Mouse (Mus musculus) small intestine, adult 2 months (tissue): ENCODE data around the gene Arih1. TPM values are rescaled to one million over a fixed set of nuclear protein-coding genes. Genes with fewer than 3 reads are reported as not detected.

Experiments used
- H3K27ac ChIP-seq: fragments of 200-500 bp; 2 replicates; pipeline ENCODE4 v1.5.1; 2012; ENCODE audit warnings: low read depth, low read length, control low read depth, inconsistent platforms; ENCODE audit not compliant: insufficient read depth
- H3K27me3 ChIP-seq: fragments of 200-500 bp; 2 replicates; pipeline ENCODE4 v1.6.1; 2012; ENCODE audit warnings: mild to moderate bottlenecking, moderate library complexity, low read length, inconsistent platforms; ENCODE audit not compliant: control insufficient read depth, insufficient read depth
- H3K36me3 ChIP-seq: fragments of 200-500 bp; 2 replicates; pipeline ENCODE4 v1.6.1; 2012; ENCODE audit warnings: mild to moderate bottlenecking, low read length, control low read depth, inconsistent platforms; ENCODE audit not compliant: control insufficient read depth, insufficient read depth
- H3K4me1 ChIP-seq: fragments of 200-500 bp; 2 replicates; pipeline ENCODE4 v1.6.1; 2012; ENCODE audit warnings: low read length, inconsistent platforms, mixed read lengths; ENCODE audit not compliant: control insufficient read depth, insufficient read depth, insufficient read length
- H3K4me3 ChIP-seq: fragments of 200-500 bp; 2 replicates; pipeline ENCODE4 v1.5.1; 2012; ENCODE audit warnings: low read depth, mild to moderate bottlenecking, control low read depth, inconsistent platforms, low read length, moderate library complexity
- CTCF ChIP-seq: fragments of 200-500 bp; IDR thresholded peaks from 2 replicates; pipeline ENCODE4 v1.5.1; 2012; ENCODE audit warnings: low read depth, mild to moderate bottlenecking, control low read depth, inconsistent platforms, low read length, moderate library complexity, mixed read lengths; ENCODE audit not compliant: insufficient replicate concordance, insufficient read length; ENCODE audit errors: extremely low read depth
- POLR2A ChIP-seq: fragments of 200-500 bp; IDR thresholded peaks from 2 replicates; pipeline ENCODE4 v1.6.1; 2012; ENCODE audit warnings: low read depth, mild to moderate bottlenecking, control low read depth, inconsistent platforms, low read length, moderate library complexity
- WGBS: fragments of 180-500 bp; shearing (Covaris S2); methylation state at CpG from one replicate; pipeline ENCODE4 v1.1.7; 2018; 5-methylcytosine and 5-hydroxymethylcytosine counted together
- polyA plus RNA-seq: library from polyadenylated mRNA; depleted of rRNA; stranded (reverse); fragments of >200 nt; gene quantifications from 2 replicates; pipeline ENCODE4 v1.2.3, GENCODE M21; 2012; rRNA removed

The Arih1 gene
- polyA plus RNA-seq = 8.6 and 22.1 TPM in 2 replicates

DNA sequence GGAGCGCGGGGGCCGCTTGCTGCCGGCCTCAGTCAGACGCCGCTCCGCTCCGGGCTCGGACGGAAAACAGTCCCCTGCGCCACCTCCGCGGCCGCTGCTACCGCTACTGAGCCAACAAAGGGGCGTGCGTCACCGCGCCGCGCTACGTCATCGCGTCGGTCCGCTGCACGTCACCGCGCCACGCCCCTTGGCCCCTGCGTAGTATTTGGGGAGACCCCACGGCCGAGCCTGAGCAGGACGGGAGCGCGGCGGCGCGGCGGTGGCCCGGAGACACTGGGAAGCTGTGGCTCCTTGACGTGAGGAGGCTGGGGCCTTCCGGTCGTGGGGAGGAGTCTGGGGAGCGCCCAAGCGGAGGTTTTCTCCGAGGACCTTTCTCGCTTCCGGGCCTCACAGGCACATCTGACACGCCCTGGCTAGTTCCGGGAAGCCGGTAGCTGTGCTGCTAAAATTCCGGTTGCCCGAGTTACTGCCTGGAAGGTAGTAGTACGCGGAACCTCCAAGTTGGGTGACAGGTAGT, at the start of gene Arih1:
Arih1 (minus strand) TSS at position 70 of the 517 bp plus-strand sequence.
- Histone ChIP-seq H3K4me1 (no peaks in the 10 kb centered on the region), H3K27ac (peak within 1 kb of the TSS; percentile 97), H3K4me3 (peak within 1 kb of the TSS; percentile 91), H3K36me3 (no peaks in the 10 kb centered on the region), H3K27me3 (no peaks in the 10 kb centered on the region)
- under 1% methylated on average over 55 of the region's 56 CpGs for WGBS
- TF ChIP-seq CTCF (no peak), POLR2A (peak; percentile 80)

DNA sequence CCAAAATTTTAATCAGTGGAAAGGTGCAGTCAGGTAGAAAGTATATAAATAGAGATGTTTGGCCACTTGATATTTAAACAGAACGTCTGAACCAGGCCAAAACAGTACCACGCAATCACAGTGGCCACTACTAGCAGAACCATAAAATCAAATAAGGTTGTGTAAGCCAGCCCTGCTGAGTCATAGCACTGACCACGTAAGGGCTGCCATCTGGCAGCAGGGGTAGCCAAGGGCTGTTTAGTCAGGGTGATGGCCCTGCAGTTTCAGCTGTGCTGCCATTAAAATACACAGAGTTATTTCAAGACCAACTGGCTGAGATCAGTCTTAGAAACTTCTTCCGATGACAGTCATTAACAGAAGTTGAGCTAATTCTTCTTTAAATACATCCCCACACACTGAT, 47.5 kb upstream of the Arih1 start:
- no peaks in the 10 kb centered on the region for H3K36me3 ChIP-seq
- TF ChIP-seq POLR2A (no peak), CTCF (no peak)
- no peak overlapping the region for H3K27ac ChIP-seq
- peaks cover 4% of the 10 kb centered on the region; the same call in 1 of the 2 replicates for H3K4me1 ChIP-seq
- WGBS = 66% methylated on average over 4 of the region's 4 CpGs
- H3K27me3 ChIP-seq = no peaks in the 10 kb centered on the region
- no peak overlapping the region for H3K4me3 ChIP-seq

DNA sequence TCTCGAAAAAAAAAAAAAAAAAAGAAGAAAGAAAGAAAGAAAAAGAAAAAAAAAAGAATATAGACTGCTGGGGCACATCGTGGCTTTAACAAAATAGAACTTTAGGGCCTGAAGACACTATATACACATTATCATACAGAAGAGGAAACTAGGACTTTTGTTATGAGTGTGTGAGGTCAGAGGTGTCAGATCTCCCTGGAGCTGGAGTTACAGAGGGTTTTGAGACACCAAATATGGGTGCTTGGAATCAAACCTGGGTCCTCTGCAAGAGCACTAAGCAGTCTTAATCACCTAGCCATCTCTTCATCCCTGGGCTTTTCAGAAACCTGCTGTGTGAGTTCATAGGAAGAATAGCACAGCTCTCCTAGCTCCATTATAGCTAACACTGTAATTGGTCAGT, 47.0 kb upstream of the Arih1 start:
- Histone ChIP-seq H3K27me3 (no peaks in the 10 kb centered on the region), H3K36me3 (no peaks in the 10 kb centered on the region), H3K4me3 (no peak overlapping the region), H3K27ac (no peak overlapping the region), H3K4me1 (peaks cover 4% of the 10 kb centered on the region; the same call in 1 of the 2 replicates)
- no peak for TF ChIP-seq CTCF
- no peak for TF ChIP-seq POLR2A
- 60% methylated on average over 2 of the region's 2 CpGs for WGBS

DNA sequence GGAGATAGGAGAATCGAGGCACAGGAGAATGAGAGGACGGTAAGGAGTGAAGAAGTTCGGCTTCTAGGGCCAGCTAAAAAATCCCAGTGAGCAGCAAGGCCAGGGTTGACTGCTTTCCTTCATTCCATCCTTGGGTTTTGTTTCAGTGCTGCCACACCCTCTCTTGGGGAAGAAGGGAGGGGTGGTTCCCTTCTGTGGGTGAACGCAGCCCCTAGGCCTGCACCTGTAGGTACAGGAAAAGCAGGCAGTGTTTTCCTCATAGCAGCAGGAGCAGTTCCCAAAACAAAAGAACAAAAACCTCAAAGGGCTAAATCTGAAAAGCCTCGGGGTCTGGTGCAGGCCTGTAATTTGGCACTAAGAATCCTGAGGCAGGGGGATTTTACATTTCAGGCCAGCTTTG, 45.2 kb upstream of the Arih1 start:
- Histone ChIP-seq H3K36me3 (no peaks in the 10 kb centered on the region), H3K4me1 (no peaks in the 10 kb centered on the region), H3K27me3 (no peaks in the 10 kb centered on the region), H3K27ac (no peak overlapping the region), H3K4me3 (no peak overlapping the region)
- TF ChIP-seq CTCF (no peak), POLR2A (no peak)
- WGBS = 61% methylated on average over 5 of the region's 5 CpGs

DNA sequence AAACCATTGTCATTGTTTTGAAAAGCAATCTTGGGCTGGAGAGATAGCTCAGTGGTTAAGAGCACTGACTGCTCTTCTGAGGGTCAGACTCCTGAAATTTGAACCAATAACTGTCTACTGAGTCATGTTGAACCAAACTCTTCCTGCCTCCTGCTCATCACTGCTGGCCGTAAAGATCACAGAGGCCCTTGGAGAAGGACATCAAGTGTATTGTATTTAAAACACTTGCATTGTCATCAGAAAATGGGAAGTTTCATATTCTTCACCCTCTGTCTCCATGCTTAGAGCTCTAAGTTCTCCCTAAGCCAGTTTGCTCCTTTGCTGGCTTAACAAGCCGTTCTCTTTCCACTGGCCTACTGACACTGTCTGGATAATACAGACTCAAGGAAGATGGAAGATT, 41.9 kb upstream of the Arih1 start:
- TF ChIP-seq CTCF (no peak), POLR2A (no peak)
- no peak overlapping the region for H3K27ac ChIP-seq
- 89% methylated on average over 2 of the region's 2 CpGs for WGBS

DNA sequence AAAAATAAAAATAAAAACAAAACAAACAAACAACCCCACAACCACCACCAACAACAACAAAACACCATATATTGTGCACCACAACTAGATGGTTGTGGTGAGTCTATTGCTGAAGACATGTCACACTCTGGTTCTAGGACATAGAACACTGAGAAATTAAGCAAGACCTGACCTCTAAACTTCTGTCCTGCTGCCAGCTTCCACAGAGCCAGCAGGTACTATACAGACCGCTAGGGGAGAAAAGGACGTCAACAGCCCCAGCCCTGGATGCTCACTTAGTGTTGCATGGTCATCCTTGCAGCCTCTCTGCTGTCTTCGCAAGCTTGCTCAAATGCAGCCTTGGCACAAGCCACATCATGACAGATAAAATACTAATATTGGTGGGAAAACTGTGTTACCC, 41.2 kb upstream of the Arih1 start:
- Histone ChIP-seq H3K27ac (no peak overlapping the region), H3K27me3 (no peaks in the 10 kb centered on the region), H3K4me1 (no peaks in the 10 kb centered on the region), H3K4me3 (no peak overlapping the region), H3K36me3 (no peaks in the 10 kb centered on the region)
- WGBS = 85% methylated on average over 3 of the region's 3 CpGs
- TF ChIP-seq CTCF = no peak
- TF ChIP-seq POLR2A = no peak

More for the DNA sequence above, 41.9 kb upstream of the Arih1 start:
- H3K36me3 ChIP-seq = no peaks in the 10 kb centered on the region
- H3K4me1 ChIP-seq = no peaks in the 10 kb centered on the region
- no peak overlapping the region for H3K4me3 ChIP-seq
- H3K27me3 ChIP-seq = no peaks in the 10 kb centered on the region

DNA sequence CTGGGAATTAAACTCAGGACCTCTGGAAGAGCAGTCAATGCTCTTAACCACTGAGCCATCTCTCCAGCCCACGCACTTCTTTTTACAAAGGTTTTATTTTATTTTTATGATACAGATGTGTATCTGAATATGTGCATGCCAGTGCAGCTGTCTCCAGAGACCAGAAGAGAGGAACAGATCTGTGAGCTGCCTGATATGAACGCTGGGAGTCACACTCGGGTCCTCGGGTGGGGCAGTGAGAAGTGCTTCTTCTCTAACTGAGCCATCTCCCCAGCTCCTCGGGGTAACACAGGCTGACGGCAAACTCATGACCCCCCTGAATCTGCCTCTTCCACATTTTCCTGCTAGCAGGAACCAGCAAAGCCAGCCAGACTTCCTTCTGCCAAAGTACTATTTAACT, 40.3 kb upstream of the Arih1 start:
- no peak for TF ChIP-seq CTCF
- 54% methylated on average over 6 of the region's 6 CpGs for WGBS

DNA sequence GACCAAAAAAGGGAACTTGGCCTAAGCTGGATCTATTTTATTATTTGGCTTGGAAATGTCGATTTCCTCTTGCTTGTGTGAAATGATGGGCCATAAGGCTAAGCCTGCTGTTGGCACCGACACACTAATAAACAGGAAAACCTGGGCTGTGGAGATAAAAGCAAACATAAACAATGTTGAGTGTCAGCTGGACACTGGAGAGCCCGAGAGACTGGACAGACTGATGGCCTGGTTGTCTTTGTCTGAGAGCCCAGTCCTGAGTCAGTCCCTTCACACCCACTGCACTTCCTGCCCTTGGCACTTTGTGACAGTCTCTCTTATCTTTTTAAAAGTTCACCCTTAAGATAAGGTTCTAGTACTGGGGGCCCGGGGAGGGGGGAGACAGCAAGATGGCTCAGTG, 36.5 kb upstream of the Arih1 start:
- no peak overlapping the region for H3K4me3 ChIP-seq
- H3K36me3 ChIP-seq = no peaks in the 10 kb centered on the region
- no peak overlapping the region for H3K27ac ChIP-seq
- H3K4me1 ChIP-seq = no peaks in the 10 kb centered on the region
- 38% methylated on average over 4 of the region's 4 CpGs for WGBS
- no peak for TF ChIP-seq POLR2A
- no peak for TF ChIP-seq CTCF
- H3K27me3 ChIP-seq = no peaks in the 10 kb centered on the region

More for the DNA sequence above, 40.3 kb upstream of the Arih1 start:
- no peaks in the 10 kb centered on the region for H3K36me3 ChIP-seq
- no peak overlapping the region for H3K4me3 ChIP-seq
- H3K27me3 ChIP-seq = no peaks in the 10 kb centered on the region
- H3K27ac ChIP-seq = no peak overlapping the region
- no peaks in the 10 kb centered on the region for H3K4me1 ChIP-seq
